Mouse (Mus musculus) T-helper 1 cell (primary cell): ENCODE results near the gene Ctnnd2.

Experiments used
- in situ Hi-C: fragments of 300-600 bp; cut with MboI, MseI; formaldehyde crosslinking; loops from one replicate; pipeline ENCODE4 v1.15.1; 2025; ENCODE audit warnings: high pct_unique_total_duplicates

Gene Ctnnd2

GRCm38 (mm10) chr15:30869673-30870512, 697.5 kb downstream of the Ctnnd2 start:
- in situ Hi-C loops = no loop called here

- in situ Hi-C loops = no loop called here
Measured at GRCm38 (mm10) chr15:30875523-30875922, 703.1 kb downstream of the Ctnnd2 start.

GRCm38 (mm10) chr15:30884692-30885334, 712.4 kb downstream of the Ctnnd2 start:
- in situ Hi-C loops = no loop called here

- in situ Hi-C loops = no loop called here
Measured at GRCm38 (mm10) chr15:30885410-30885809, 713.0 kb downstream of the Ctnnd2 start.

GRCm38 (mm10) chr15:30887559-30887958, 715.2 kb downstream of the Ctnnd2 start:
- in situ Hi-C loops = no loop called here

GRCm38 (mm10) chr15:30891986-30892385, 719.6 kb downstream of the Ctnnd2 start:
- in situ Hi-C loops = no loop called here

GRCm38 (mm10) chr15:30895063-30895462, 722.7 kb downstream of the Ctnnd2 start:
- in situ Hi-C loops = no loop called here

- in situ Hi-C loops = no loop called here
Measured at GRCm38 (mm10) chr15:30897342-30897741, 724.9 kb downstream of the Ctnnd2 start.

- in situ Hi-C loops = no loop called here
Measured at GRCm38 (mm10) chr15:30908027-30908426, 735.6 kb downstream of the Ctnnd2 start.

GRCm38 (mm10) chr15:30913360-30913759, 741.0 kb downstream of the Ctnnd2 start:
- in situ Hi-C loops = no loop called here

GRCm38 (mm10) chr15:30925838-30926237, 753.4 kb downstream of the Ctnnd2 start:
- in situ Hi-C loops = no loop called here

- in situ Hi-C loops = no loop called here
Measured at GRCm38 (mm10) chr15:30927632-30928031, 755.2 kb downstream of the Ctnnd2 start.

- in situ Hi-C loops = no loop called here
Measured at GRCm38 (mm10) chr15:30931906-30932305, 759.5 kb downstream of the Ctnnd2 start.

GRCm38 (mm10) chr15:30945863-30946262, 773.5 kb downstream of the Ctnnd2 start:
- in situ Hi-C loops = loop anchor here (10.0 kb wide), 1 partner anchor 689 kb away; no protein-coding TSS in a partner anchor

- in situ Hi-C loops = no loop called here
Measured at GRCm38 (mm10) chr15:30958513-30958912, 786.1 kb downstream of the Ctnnd2 start.

- in situ Hi-C loops = no loop called here
Measured at GRCm38 (mm10) chr15:30962421-30963160, 790.2 kb downstream of the Ctnnd2 start.

- in situ Hi-C loops = no loop called here
Measured at GRCm38 (mm10) chr15:30964046-30964445, 791.7 kb downstream of the Ctnnd2 start.

- in situ Hi-C loops = no loop called here
Measured at GRCm38 (mm10) chr15:30964865-30965679, 792.7 kb downstream of the Ctnnd2 start.

GRCm38 (mm10) chr15:30966826-30967225, 794.4 kb downstream of the Ctnnd2 start:
- in situ Hi-C loops = no loop called here

GRCm38 (mm10) chr15:30974436-30974835, 802.0 kb downstream of the Ctnnd2 start:
- in situ Hi-C loops = no loop called here
